Mouse (Mus musculus) adipose tissue, adult 10 weeks (tissue): Measurements from ENCODE around the gene Rpp25. TPM values are rescaled to one million over a fixed set of nuclear protein-coding genes. Genes with fewer than 3 reads are reported as not detected.

Experiments
- polyA plus RNA-seq: library from polyadenylated mRNA; stranded (reverse); fragments of 350-450 nt; fragmentation: Illumina TruSeq; extraction: RNeasy Lipid Tissue Mini Kit (QIAGEN cat#74804); gene quantifications from one replicate; pipeline ENCODE4 v1.2.3, GENCODE M21; 2014; ENCODE audit warnings: low read depth, low replicate concordance

Gene Rpp25
- polyA plus RNA-seq: 1.0 TPM

DNA sequence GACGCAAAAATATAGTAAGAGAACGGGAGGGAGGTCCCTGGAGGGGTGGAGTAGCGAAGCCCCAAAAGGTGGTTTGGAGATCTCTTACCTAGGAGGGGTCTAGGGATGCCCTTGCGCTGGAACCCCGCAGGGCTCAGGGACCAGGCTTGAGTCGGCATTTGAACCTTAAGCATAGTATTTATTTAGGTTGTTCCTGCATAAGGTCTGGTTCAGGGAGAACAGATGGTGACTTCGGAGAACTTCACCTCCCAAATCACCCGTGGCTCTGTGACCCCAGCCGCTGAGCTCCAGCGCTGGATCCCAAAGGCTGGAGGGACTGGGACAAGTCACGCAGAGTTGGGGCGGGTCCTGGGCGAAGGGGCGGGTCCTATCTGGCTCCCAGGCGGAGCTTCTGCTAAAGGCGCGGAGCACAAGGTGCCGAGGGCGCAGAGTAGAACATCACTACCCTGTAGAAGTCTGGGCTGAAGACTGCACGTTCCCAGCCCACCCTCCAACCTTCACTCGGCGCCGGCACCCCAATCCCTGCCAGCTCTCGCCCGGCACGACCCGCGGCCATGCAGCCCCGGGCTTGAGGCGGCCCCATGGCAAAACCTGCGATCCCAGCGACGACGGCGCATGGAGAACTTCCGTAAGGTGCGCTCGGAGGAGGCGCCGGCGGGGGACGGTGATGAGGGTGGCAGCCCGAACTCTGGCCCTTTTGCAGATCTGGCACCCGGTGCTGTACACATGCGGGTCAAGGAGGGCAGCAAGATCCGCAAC is at the start of gene Rpp25:
Rpp25 (plus strand) TSS at position 405 of the 759 bp plus-strand sequence.

DNA sequence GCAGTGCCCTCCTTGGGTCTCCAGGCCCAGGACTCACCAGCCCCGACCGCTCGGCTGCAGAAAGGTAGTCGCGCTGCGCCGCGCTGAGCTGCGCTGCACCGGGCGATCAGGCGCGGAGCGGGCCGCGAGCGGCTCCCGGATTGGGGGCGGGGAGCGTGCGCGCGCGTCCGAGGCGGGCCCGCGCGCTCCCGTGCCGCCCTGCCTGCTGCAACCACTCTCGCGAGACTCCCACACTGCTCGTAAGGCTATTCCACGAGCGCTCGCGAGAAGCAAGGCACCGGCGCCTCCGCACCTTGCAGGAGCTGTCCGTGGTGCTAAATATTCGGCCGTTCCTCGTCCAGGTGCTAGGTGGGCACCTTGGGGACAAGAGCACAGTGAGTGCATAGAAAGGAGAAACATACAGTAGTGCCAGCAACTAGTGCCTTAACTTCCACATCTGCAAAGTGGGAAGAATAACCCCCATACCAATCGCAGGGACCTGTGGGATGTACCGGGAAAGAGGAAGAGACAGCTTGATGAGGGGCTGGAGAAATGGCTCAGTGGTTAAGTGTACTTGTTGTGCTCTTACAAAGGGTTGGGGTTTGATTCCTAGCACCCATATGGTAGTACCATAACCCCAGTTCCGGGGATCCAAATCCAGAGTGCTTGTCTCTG is 35.8 kb upstream of the Rpp25 start, which contains the start of gene Scamp5:
Scamp5 (minus strand) TSS at position 165 of the 654 bp plus-strand sequence.

DNA sequence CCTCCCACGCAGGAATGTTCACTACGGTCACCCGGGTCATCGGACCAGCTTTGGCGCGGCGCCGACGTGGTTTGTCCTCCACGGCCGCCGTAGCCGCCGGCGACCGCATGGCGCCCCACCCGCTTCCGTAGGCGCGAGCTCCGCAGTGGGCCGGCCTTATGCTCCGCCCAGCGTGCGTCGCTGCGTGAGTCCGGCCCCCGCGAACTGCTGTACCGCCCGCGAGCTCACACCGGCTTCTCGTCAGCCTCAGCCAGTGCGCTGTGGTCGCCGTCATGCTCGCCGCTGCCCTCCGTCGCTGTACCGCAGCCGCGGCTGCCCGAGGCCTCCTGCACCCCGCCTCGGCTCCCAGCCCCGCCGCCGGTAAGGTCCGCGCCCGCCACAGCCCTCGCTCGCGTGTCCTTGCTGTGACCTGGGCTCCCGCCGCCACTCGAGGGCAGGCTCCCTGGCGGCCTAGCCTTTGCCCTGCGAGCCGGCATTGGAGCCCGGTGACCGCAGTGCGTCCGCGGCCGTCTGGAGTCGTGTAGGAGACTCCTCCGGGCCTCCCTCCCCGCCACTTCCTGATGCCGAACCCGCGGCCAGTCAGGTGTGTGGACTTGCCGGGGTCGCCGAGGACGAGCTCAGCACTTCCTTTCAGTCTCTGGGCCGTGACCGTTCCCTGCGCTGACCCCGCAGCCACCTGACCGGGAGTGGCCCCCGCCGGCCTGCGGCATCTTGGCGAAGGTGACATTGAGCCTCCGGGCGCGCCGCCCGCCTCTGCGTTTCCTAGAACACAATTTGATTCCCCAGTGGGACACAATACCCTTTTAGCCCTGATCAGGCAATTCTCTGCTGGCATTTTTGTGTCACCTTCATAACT is 17.5 kb downstream of the Rpp25 start, which contains the start of gene Cox5a:
Cox5a (plus strand) TSS at position 219 of the 856 bp plus-strand sequence.

DNA sequence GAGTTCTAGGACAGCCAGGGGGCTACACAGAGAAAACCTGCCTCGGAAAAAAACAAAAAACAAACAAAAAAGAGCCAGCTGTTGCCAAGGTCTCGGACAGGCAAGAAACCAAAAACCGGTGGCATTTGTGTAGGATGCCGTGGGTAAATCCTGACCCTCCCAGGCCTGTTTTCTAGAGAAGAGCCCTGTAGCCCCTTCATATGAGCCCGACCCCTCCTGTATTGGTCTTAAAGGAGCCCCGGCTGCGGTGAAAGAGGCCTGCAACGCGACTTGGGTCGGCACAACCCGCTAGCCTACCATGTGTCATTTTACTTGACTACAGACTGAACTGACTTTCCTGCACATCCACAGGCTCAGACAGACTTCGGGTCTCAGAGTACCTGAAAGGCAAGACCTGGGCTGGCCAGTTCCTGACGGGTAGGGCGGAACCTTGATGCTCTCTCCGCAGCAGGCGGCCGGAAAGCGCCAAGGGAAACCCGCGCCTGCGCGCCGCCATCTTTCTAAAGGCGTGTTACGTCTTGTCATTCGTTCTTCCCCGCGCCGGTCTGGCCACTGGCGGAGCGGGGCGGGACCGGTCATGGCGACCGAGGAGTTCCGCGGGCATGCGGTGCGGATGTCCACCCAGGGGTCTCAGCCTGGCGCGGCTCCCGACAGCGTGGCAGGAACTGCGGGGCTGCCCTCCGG is 33.4 kb downstream of the Rpp25 start, which contains the start of gene Fam219b:
Fam219b (plus strand) TSS at position 485 of the 684 bp plus-strand sequence.

DNA sequence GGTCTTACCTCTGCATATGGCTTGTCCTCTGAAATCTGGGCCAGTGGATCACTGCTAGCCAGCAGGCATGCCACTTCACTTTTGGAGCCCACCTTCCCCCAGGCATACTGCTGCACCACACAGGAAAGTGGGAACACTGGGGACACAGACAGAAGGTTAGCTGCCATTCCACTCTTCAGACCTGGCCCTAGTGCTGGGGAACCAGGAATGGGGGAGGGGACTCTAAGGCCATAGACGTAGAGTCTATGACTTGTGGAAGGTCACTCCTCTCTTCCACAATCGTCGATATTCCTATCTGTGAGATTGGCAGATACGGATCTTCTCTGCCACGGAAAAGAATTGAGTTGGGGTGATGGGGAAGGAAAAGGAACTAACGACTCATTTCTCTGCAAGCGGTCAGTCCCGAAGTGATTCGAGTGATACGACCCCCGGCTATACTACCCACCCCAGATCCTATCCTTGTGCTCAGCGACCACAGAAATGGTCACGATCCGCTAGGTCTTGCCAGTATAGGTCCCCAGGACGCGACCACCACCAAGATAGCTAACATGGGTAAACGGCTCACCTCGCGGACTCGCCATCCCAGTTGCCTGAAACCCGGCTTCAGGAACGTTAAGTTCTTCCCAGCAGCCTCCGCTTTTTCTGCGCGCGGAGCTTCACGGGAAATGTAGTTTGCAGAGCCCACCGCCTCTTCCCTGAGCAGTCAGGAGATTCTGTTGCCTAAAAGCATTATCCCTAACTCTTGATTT is 48.5 kb downstream of the Rpp25 start, which contains the start of gene Mpi:
Mpi (minus strand) TSS at position 625 of the 749 bp plus-strand sequence.

Other genes starting within 250 kb of the Rpp25 start
- gene 1700017B05Rik, start 241.4 kb upstream of the Rpp25 start, polyA plus RNA-seq: 19.8 TPM
- gene Ppcdc, start 63.9 kb upstream of the Rpp25 start, polyA plus RNA-seq: 44.1 TPM
- gene Scamp5, start 36.0 kb upstream of the Rpp25 start, polyA plus RNA-seq: 30.8 TPM
- 235 TPM for gene Cox5a, start 17.2 kb downstream of the Rpp25 start, polyA plus RNA-seq
- 15.9 TPM for gene Fam219b, start 33.5 kb downstream of the Rpp25 start, polyA plus RNA-seq
- 43.3 TPM for gene Mpi, start 48.7 kb downstream of the Rpp25 start, polyA plus RNA-seq
- gene Scamp2, start 56.9 kb downstream of the Rpp25 start, polyA plus RNA-seq: 70.5 TPM
- gene Ulk3, start 85.4 kb downstream of the Rpp25 start, polyA plus RNA-seq: 35.0 TPM
- not detected for gene Cplx3, start 102.3 kb downstream of the Rpp25 start, polyA plus RNA-seq
- gene Lman1l, start 116.7 kb downstream of the Rpp25 start, polyA plus RNA-seq: not detected
- 57.5 TPM for gene Csk, start 149.6 kb downstream of the Rpp25 start, polyA plus RNA-seq
- not detected for gene Cyp1a2, start 179.7 kb downstream of the Rpp25 start, polyA plus RNA-seq
- 1.9 TPM for gene Cyp1a1, start 183.9 kb downstream of the Rpp25 start, polyA plus RNA-seq
- 11.7 TPM for gene Edc3, start 204.5 kb downstream of the Rpp25 start, polyA plus RNA-seq